Mouse (Mus musculus) c-Kit-positive CD71-negative TER-119-negative erythroid progenitor cells, embryonic 14.5 days (primary cell): ENCODE measurements at regions not wholly inside any gene's neighbourhood (a gene's known extent, or its start where the extent isn't known, plus 50 kb on each side); places are given as distances from the start of the nearest gene placed in this dataset.

Experiments used
- DNase-seq: peaks from one replicate; pipeline ENCODE4 v3.0.0-alpha.2; 2013; ENCODE audit warnings: low read depth

- no peak for DNase-seq
Observed at GRCm38 (mm10) chr12:16268621-16269165, 342.1 kb downstream of the Lpin1 start.

- no peak for DNase-seq
Observed at GRCm38 (mm10) chr12:16261465-16261864, 349.3 kb downstream of the Lpin1 start.

GRCm38 (mm10) chr12:16260981-16261380 lies 349.8 kb downstream of the Lpin1 start:
- DNase-seq, result no peak

GRCm38 (mm10) chr12:16260501-16260900 lies 350.3 kb downstream of the Lpin1 start:
- no peak for DNase-seq

- DNase-seq, result no peak
Observed at GRCm38 (mm10) chr12:16250621-16251020, 360.1 kb downstream of the Lpin1 start.

- no peak for DNase-seq
Observed at GRCm38 (mm10) chr12:16250096-16250495, 360.7 kb downstream of the Lpin1 start.

GRCm38 (mm10) chr12:16239792-16240191 lies 371.0 kb downstream of the Lpin1 start:
- DNase-seq, result no peak

GRCm38 (mm10) chr12:16237498-16237897 lies 373.3 kb downstream of the Lpin1 start:
- no peak for DNase-seq

GRCm38 (mm10) chr12:16233559-16233958 lies 377.2 kb downstream of the Lpin1 start:
- DNase-seq, result no peak

GRCm38 (mm10) chr12:16232828-16233227 lies 377.9 kb downstream of the Lpin1 start:
- DNase-seq, result no peak

GRCm38 (mm10) chr12:16232051-16232450 lies 378.7 kb downstream of the Lpin1 start:
- DNase-seq, result no peak

GRCm38 (mm10) chr12:16231093-16231492 lies 379.7 kb downstream of the Lpin1 start:
- no peak for DNase-seq

- DNase-seq, result no peak
Observed at GRCm38 (mm10) chr12:16225428-16225827, 385.3 kb downstream of the Lpin1 start.

- no peak for DNase-seq
Observed at GRCm38 (mm10) chr12:16222836-16223450, 387.8 kb downstream of the Lpin1 start.

GRCm38 (mm10) chr12:16222205-16222604 lies 388.6 kb downstream of the Lpin1 start:
- no peak for DNase-seq

GRCm38 (mm10) chr12:16221142-16221541 lies 389.6 kb downstream of the Lpin1 start:
- no peak for DNase-seq

GRCm38 (mm10) chr12:16220561-16220960 lies 390.2 kb downstream of the Lpin1 start:
- no peak for DNase-seq

- DNase-seq, result no peak
Observed at GRCm38 (mm10) chr12:16218906-16219305, 391.9 kb downstream of the Lpin1 start.

GRCm38 (mm10) chr12:16210553-16210952 lies 393.8 kb upstream of the Trib2 start:
- no peak for DNase-seq

- no peak for DNase-seq
Observed at GRCm38 (mm10) chr12:16210111-16210510, 393.4 kb upstream of the Trib2 start.

GRCm38 (mm10) chr12:16204941-16205340 lies 388.2 kb upstream of the Trib2 start:
- no peak for DNase-seq

- DNase-seq, result no peak
Observed at GRCm38 (mm10) chr12:16196917-16197316, 380.2 kb upstream of the Trib2 start.

- no peak for DNase-seq
Observed at GRCm38 (mm10) chr12:16191803-16192389, 375.2 kb upstream of the Trib2 start.

GRCm38 (mm10) chr12:16190706-16191105 lies 374.0 kb upstream of the Trib2 start:
- no peak for DNase-seq
